Mouse (Mus musculus): ENCODE measurements at regions not wholly inside any gene's neighbourhood (a gene's known extent, or its start where the extent isn't known, plus 50 kb on each side); places are given as distances from the start of the nearest gene placed in this dataset.

- Histone ChIP-seq H3K4me3 (ENCODE audit: insufficient read depth, low read length) (no peak overlapping the region), H3K27ac (ENCODE audit: insufficient read depth, low read length) (no peak overlapping the region), H3K4me1 (ENCODE audit: control insufficient read depth, insufficient read depth, low read length) (peaks cover 12% of the 10 kb centered on the region)
- TF ChIP-seq CTCF (IDR thresholded peaks at IDR 0.05; ENCODE audit: borderline replicate concordance, insufficient read depth, low read length) (no peak), POLR2A (IDR thresholded peaks at IDR 0.05; ENCODE audit: low read depth, low read length) (no peak)
Measured at GRCm38 (mm10) chr5:147781215-147781614, 55.4 kb upstream of the Flt1 start.

- Histone ChIP-seq H3K4me1 (ENCODE audit: control insufficient read depth, insufficient read depth, low read length) (peaks cover 12% of the 10 kb centered on the region), H3K27ac (ENCODE audit: insufficient read depth, low read length) (peak overlapping the region; percentile 92), H3K4me3 (ENCODE audit: insufficient read depth, low read length) (no peak overlapping the region)
- TF ChIP-seq CTCF (IDR thresholded peaks at IDR 0.05; ENCODE audit: borderline replicate concordance, insufficient read depth, low read length), result no peak
- TF ChIP-seq POLR2A (IDR thresholded peaks at IDR 0.05; ENCODE audit: low read depth, low read length), result no peak
Measured at GRCm38 (mm10) chr5:147778557-147778956, 52.7 kb upstream of the Flt1 start.
